ENCODE assay signal across 19 mouse cellular contexts in genomic region chr9:101288901-101289647, GRCm38 (mm10). TPM values are rescaled to one million over a fixed set of nuclear protein-coding genes. Genes with fewer than 3 reads are reported as not detected.
DNase-seq lines count a peak whose midpoint lies in the region; ATAC-seq and TF ChIP-seq lines count a peak whose summit lies in the region.
"Had no signal": no experiment of that assay in that cellular context is flagged by ENCODE, and none has a peak within 500 bp of the region (broad histone marks: within the 10 kb centered on the region; RNA-seq: fewer than 3 reads in every experiment).

No protein-coding gene starts in this region.

- intact Hi-C loops in heart, postnatal 36 days (cut with DNase I), result no loop called here

- peak; percentile 27; the same call in 1 of the 2 replicates for ATAC-seq in lung, embryonic 15.5 days (ENCODE audit: borderline replicate concordance, extremely low read depth, low FRiP score, low TSS enrichment)
- no peak for ATAC-seq in lung, postnatal 0 days
- peak; percentile 47; the same call in 1 of the 2 replicates for ATAC-seq in embryonic facial prominence, embryonic 14.5 days (ENCODE audit: low read depth)
- ATAC-seq in stomach, embryonic 15.5 days (ENCODE audit: insufficient read depth, low FRiP score, low read depth), result peak; percentile 60; the same call in 1 of the 2 replicates
- ATAC-seq: forebrain, embryonic 13.5 days had no signal

- H3K36me3 ChIP-seq in heart, embryonic 10.5 days, result no peaks in the 10 kb centered on the region
- no peaks in the 10 kb centered on the region for H3K36me3 ChIP-seq in lung, embryonic 15.5 days
- H3K36me3 ChIP-seq in lung, postnatal 0 days (ENCODE audit: insufficient read depth, low read length), result no peaks in the 10 kb centered on the region
- no peaks in the 10 kb centered on the region for H3K36me3 ChIP-seq in embryonic facial prominence, embryonic 14.5 days (ENCODE audit: control insufficient read depth, insufficient read depth, low read length)
- H3K36me3 ChIP-seq in stomach, embryonic 15.5 days, result no peaks in the 10 kb centered on the region
- H3K36me3 ChIP-seq: G1E; limb, embryonic 12.5 days; midbrain, embryonic 12.5 days had no signal

- no peak overlapping the region for H3K27ac ChIP-seq in heart, embryonic 10.5 days
- H3K27ac ChIP-seq in lung, embryonic 15.5 days, result no peak overlapping the region
- H3K27ac ChIP-seq in lung, postnatal 0 days (ENCODE audit: low read length), result no peak overlapping the region
- H3K27ac ChIP-seq in embryonic facial prominence, embryonic 14.5 days (replicated peaks; ENCODE audit: low read depth, low read length), result peak overlapping the region; percentile 55
- peak overlapping the region; percentile 75 for H3K27ac ChIP-seq in stomach, embryonic 15.5 days
- H3K27ac ChIP-seq: forebrain, embryonic 13.5 days; layer of hippocampus, adult 2 months; left cerebral cortex, adult 2 months; limb, embryonic 12.5 days; macrophage; midbrain, embryonic 12.5 days had no signal

- no peaks in the 10 kb centered on the region for H3K4me1 ChIP-seq in heart, embryonic 10.5 days
- H3K4me1 ChIP-seq in lung, embryonic 15.5 days, result no peaks in the 10 kb centered on the region
- H3K4me1 ChIP-seq in lung, postnatal 0 days (ENCODE audit: insufficient read depth, low read depth, low read length), result no peaks in the 10 kb centered on the region
- no peaks in the 10 kb centered on the region for H3K4me1 ChIP-seq in embryonic facial prominence, embryonic 14.5 days (ENCODE audit: control insufficient read depth, insufficient read depth, low read length)
- H3K4me1 ChIP-seq in stomach, embryonic 15.5 days, result no peaks in the 10 kb centered on the region
- H3K4me1 ChIP-seq: limb, embryonic 12.5 days had no signal

- H3K27me3 ChIP-seq in heart, embryonic 10.5 days (ENCODE audit: insufficient read depth, poor library complexity, severe bottlenecking), result no peaks in the 10 kb centered on the region
- H3K27me3 ChIP-seq in lung, embryonic 15.5 days, result no peaks in the 10 kb centered on the region
- H3K27me3 ChIP-seq in lung, postnatal 0 days (replicated peaks; ENCODE audit: insufficient read depth, low read length), result no peaks in the 10 kb centered on the region
- H3K27me3 ChIP-seq in embryonic facial prominence, embryonic 14.5 days (replicated peaks; ENCODE audit: control insufficient read depth, insufficient read depth, low read length), result no peaks in the 10 kb centered on the region
- H3K27me3 ChIP-seq in stomach, embryonic 15.5 days (replicated peaks), result no peaks in the 10 kb centered on the region
- H3K27me3 ChIP-seq: forebrain, embryonic 13.5 days; limb, embryonic 12.5 days; midbrain, embryonic 12.5 days had no signal

- no peak overlapping the region for H3K4me3 ChIP-seq in heart, embryonic 10.5 days
- no peak overlapping the region for H3K4me3 ChIP-seq in lung, embryonic 15.5 days
- H3K4me3 ChIP-seq in lung, postnatal 0 days (ENCODE audit: low read depth, low read length), result no peak overlapping the region
- no peak overlapping the region for H3K4me3 ChIP-seq in embryonic facial prominence, embryonic 14.5 days (ENCODE audit: low read depth, low read length)
- no peak overlapping the region for H3K4me3 ChIP-seq in stomach, embryonic 15.5 days (replicated peaks)
- H3K4me3 ChIP-seq: forebrain, embryonic 13.5 days; layer of hippocampus, adult 2 months; left cerebral cortex, adult 2 months; limb, embryonic 12.5 days; midbrain, embryonic 12.5 days; myocyte had no signal

- H3K4me2 ChIP-seq in lung, embryonic 15.5 days, result peak overlapping the region; percentile 2; the same call in 1 of the 2 replicates
- no peak overlapping the region for H3K4me2 ChIP-seq in lung, postnatal 0 days (replicated peaks; ENCODE audit: low read depth, low read length)
- peak overlapping the region; percentile 23 for H3K4me2 ChIP-seq in embryonic facial prominence, embryonic 14.5 days (ENCODE audit: low read depth, low read length)
- H3K4me2 ChIP-seq in stomach, embryonic 15.5 days, result peak overlapping the region; percentile 23; the same call in 1 of the 2 replicates
- H3K4me2 ChIP-seq: forebrain, embryonic 13.5 days; limb, embryonic 12.5 days; midbrain, embryonic 12.5 days had no signal

- no peak for TF ChIP-seq EP300 in lung, postnatal 0 days (IDR thresholded peaks at IDR 0.05)

- no peak for TF ChIP-seq CTCF in lung, postnatal 0 days (IDR thresholded peaks at IDR 0.05)

- DNase-seq in heart, embryonic 10.5 days (ENCODE audit: low spot score), result peak; percentile 59
- no peak for DNase-seq in heart, postnatal 36 days
- no peak for DNase-seq in lung, postnatal 0 days (ENCODE audit: low spot score)
- peak; percentile 13 for DNase-seq in embryonic facial prominence, embryonic 14.5 days (ENCODE audit: low spot score)
- DNase-seq in layer of hippocampus, adult 18-20 months (ENCODE audit: low spot score in 2 of 2), result no peak
- no peak for DNase-seq in embryo, embryonic 9.5 days (ENCODE audit: extremely low spot score)
- DNase-seq: adrenal gland, adult 2 months; cerebellum, adult 18-20 months; heart, postnatal 14 days had no signal

- 0 out of 2 replicates have a peak, but pooled peaks cover 4% of the 10 kb centered on the region for H3K9me3 ChIP-seq in heart, embryonic 10.5 days
- no peaks in the 10 kb centered on the region for H3K9me3 ChIP-seq in lung, embryonic 15.5 days
- no peaks in the 10 kb centered on the region for H3K9me3 ChIP-seq in lung, postnatal 0 days (ENCODE audit: low read length)
- H3K9me3 ChIP-seq in embryonic facial prominence, embryonic 14.5 days (ENCODE audit: control insufficient read depth, low read length), result no peaks in the 10 kb centered on the region
- H3K9me3 ChIP-seq in stomach, embryonic 15.5 days, result no peaks in the 10 kb centered on the region
- H3K9me3 ChIP-seq: forebrain, embryonic 13.5 days; limb, embryonic 12.5 days; midbrain, embryonic 12.5 days had no signal

- WGBS in heart, embryonic 10.5 days, result 87% methylated on average over 14 of the region's 14 CpGs
- WGBS in lung, embryonic 15.5 days, result 82% methylated on average over 14 of the region's 14 CpGs
- 87% methylated on average over 14 of the region's 14 CpGs for WGBS in lung, postnatal 0 days
- WGBS in embryonic facial prominence, embryonic 14.5 days, result 83% methylated on average over 14 of the region's 14 CpGs
- WGBS in stomach, embryonic 15.5 days, result 84% methylated on average over 14 of the region's 14 CpGs

- no peak overlapping the region for H3K9ac ChIP-seq in lung, embryonic 15.5 days
- H3K9ac ChIP-seq in lung, postnatal 0 days (replicated peaks; ENCODE audit: low read depth), result no peak overlapping the region
- H3K9ac ChIP-seq in embryonic facial prominence, embryonic 14.5 days (ENCODE audit: low read depth, low read length), result no peak overlapping the region
- no peak overlapping the region for H3K9ac ChIP-seq in stomach, embryonic 15.5 days
- H3K9ac ChIP-seq: forebrain, embryonic 13.5 days; limb, embryonic 12.5 days; midbrain, embryonic 12.5 days had no signal

RNA-seq across cellular contexts. Expression of gene Ppp2r3a, which starts 37.5 kb away (rescaled TPM):
- polyA plus RNA-seq in heart, embryonic 10.5 days (2016; fragmentation: Nextera tagmentation; extraction: Ambion mirVana), result 37.5 and 64.0 TPM in 2 replicates
- total RNA-seq in heart, postnatal 36 days (2021), result 100 to 1,000 TPM; 248 to 269 TPM
- polyA plus RNA-seq in lung, embryonic 15.5 days (2015; fragmentation: Nextera tagmentation; extraction: Ambion mirVana), result 11.0 and 12.2 TPM in 2 replicates
- 7.2 and 7.7 TPM in 2 replicates for polyA plus RNA-seq in lung, postnatal 0 days (2015; fragmentation: Nextera tagmentation; extraction: Ambion mirVana)
- 25.3 and 29.8 TPM in 2 replicates for polyA plus RNA-seq in embryonic facial prominence, embryonic 14.5 days (2014; fragmentation: Nextera tagmentation; extraction: Ambion mirVana)
- 11.5 and 12.5 TPM in 2 replicates for polyA plus RNA-seq in stomach, embryonic 15.5 days (2015; fragmentation: Nextera tagmentation; extraction: Ambion mirVana)
- total RNA-seq in layer of hippocampus, adult 18-20 months (2021), result 10 to 100 TPM; 29.0 to 31.3 TPM
- polyA plus RNA-seq: G1E had no signal

Comparison
In these comparisons a context has a peak if more than half of its experiments do, and no peak if none do; other contexts are left out.
1. DNase-seq: peak in heart, embryonic 10.5 days (single experiment) and embryonic facial prominence, embryonic 14.5 days (single experiment); none in heart, postnatal 36 days (0 of 2), lung, postnatal 0 days (single experiment), layer of hippocampus, adult 18-20 months (0 of 2) and embryo, embryonic 9.5 days (single experiment).
2. H3K27ac ChIP-seq: peak in embryonic facial prominence, embryonic 14.5 days (single experiment) and stomach, embryonic 15.5 days (single experiment); none in heart, embryonic 10.5 days (single experiment), lung, embryonic 15.5 days (single experiment) and lung, postnatal 0 days (single experiment).